29 mouse cellular contexts compared by ENCODE assay signal in the genomic region with DNA sequence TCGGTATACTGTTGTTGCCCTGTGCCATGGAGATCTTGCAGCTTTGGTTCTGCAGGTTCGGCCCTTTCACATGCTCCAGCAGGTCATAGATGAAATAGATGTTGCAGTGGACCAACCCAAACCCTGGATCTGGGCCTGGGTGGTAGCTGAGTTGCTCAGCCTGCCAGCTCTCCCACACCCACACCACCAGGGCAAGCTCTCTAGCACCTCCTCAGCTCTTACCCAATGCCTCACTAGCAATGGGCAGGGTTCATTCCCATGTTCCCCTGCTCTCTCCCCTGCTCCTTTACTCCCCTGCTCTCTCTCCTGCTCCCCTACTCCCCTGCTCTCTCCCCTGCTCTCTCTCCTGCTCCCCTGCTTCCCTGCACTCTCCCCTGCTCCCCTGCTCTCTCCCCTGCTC. TPM values are rescaled to one million over a fixed set of nuclear protein-coding genes. Genes with fewer than 3 reads are reported as not detected.
DNase-seq lines count a peak whose midpoint lies in the region; ATAC-seq lines count a peak whose summit lies in the region.
"Had no signal": no experiment of that assay in that cellular context is flagged by ENCODE, and none has a peak within 500 bp of the region (broad histone marks: within the 10 kb centered on the region; RNA-seq: fewer than 3 reads in every experiment).

No protein-coding gene starts in this region.

- 80% methylated on average over 2 of the region's 2 CpGs for WGBS in heart, embryonic 12.5 days

- no peaks in the 10 kb centered on the region for H3K4me1 ChIP-seq in heart, embryonic 12.5 days (replicated peaks)
- H3K4me1 ChIP-seq: embryonic facial prominence, embryonic 13.5 days; embryonic facial prominence, embryonic 15.5 days; forebrain, embryonic 12.5 days had no signal

- no peaks in the 10 kb centered on the region for H3K36me3 ChIP-seq in heart, embryonic 12.5 days
- H3K36me3 ChIP-seq: embryonic facial prominence, embryonic 13.5 days; embryonic facial prominence, embryonic 15.5 days; G1E had no signal

- H3K27ac ChIP-seq in heart, embryonic 12.5 days (ENCODE audit: poor library complexity, severe bottlenecking): no peak overlapping the region
- H3K27ac ChIP-seq: embryonic facial prominence, embryonic 13.5 days; embryonic facial prominence, embryonic 15.5 days; forebrain, embryonic 10.5 days; forebrain, embryonic 12.5 days had no signal

- H3K4me3 ChIP-seq in heart, embryonic 12.5 days: no peak overlapping the region
- H3K4me3 ChIP-seq: embryonic facial prominence, embryonic 13.5 days; embryonic facial prominence, embryonic 15.5 days; erythroblast, embryonic 14.5 days; forebrain, embryonic 10.5 days; forebrain, embryonic 12.5 days had no signal

- peaks cover 2% of the 10 kb centered on the region; the same call in 1 of the 2 replicates for H3K9me3 ChIP-seq in heart, embryonic 12.5 days (replicated peaks)
- H3K9me3 ChIP-seq: embryonic facial prominence, embryonic 13.5 days; embryonic facial prominence, embryonic 15.5 days; forebrain, embryonic 10.5 days; forebrain, embryonic 12.5 days had no signal

- H3K9ac ChIP-seq in heart, embryonic 12.5 days: no peak overlapping the region
- H3K9ac ChIP-seq: embryonic facial prominence, embryonic 13.5 days; embryonic facial prominence, embryonic 15.5 days; forebrain, embryonic 12.5 days had no signal

- H3K4me2 ChIP-seq in heart, embryonic 12.5 days: no peak overlapping the region
- H3K4me2 ChIP-seq: embryonic facial prominence, embryonic 13.5 days; embryonic facial prominence, embryonic 15.5 days; forebrain, embryonic 12.5 days had no signal

- ATAC-seq in heart, embryonic 12.5 days (ENCODE audit: insufficient number of reproducible peaks, low FRiP score): no peak
- ATAC-seq: activated CD4-positive, CD25-positive, alpha-beta regulatory T cell, adult 4 months; CD4-positive, CD25-positive, alpha-beta regulatory T cell, adult 4 months; forebrain, embryonic 14.5 days; Patski had no signal

- peaks cover 5% of the 10 kb centered on the region; the same call in 1 of the 2 replicates for H3K27me3 ChIP-seq in heart, embryonic 12.5 days (replicated peaks)
- H3K27me3 ChIP-seq: CH12.LX; embryonic facial prominence, embryonic 13.5 days; embryonic facial prominence, embryonic 15.5 days; forebrain, embryonic 12.5 days; Patski had no signal

- DNase-seq in heart, adult 11 months: peak; percentile 40
- peak; percentile 42 for DNase-seq in lung, postnatal 10 days
- DNase-seq in lung, postnatal 25 days (ENCODE audit: low spot score): no peak
- peak; percentile 33 for DNase-seq in adipocyte (ENCODE audit: low spot score)
- peak; percentile 6 to 68 for DNase-seq in lung, postnatal 4 days
- DNase-seq in ovary, postnatal 14 days (ENCODE audit: low spot score): no peak
- DNase-seq: adrenal gland, adult 2 months; adrenal gland, postnatal 10 days; adrenal gland, postnatal 25 days; B cell, adult 2 months; cerebellum, adult 11 months; cerebellum, adult 18-20 months; cerebellum, adult 8-10 months; cerebellum, adult 9-11 months; cerebellum, postnatal 14 days; cerebellum, postnatal 36 days; embryo, embryonic 11 days had no signal

RNA-seq across cellular contexts. Expression of a gene that starts 27.1 kb away (rescaled TPM):
- polyA plus RNA-seq in heart, embryonic 12.5 days (2016; fragmentation: Nextera tagmentation; extraction: Ambion mirVana): 12.4 and 13.5 TPM in 2 replicates

Comparison
In these comparisons a context has a peak if more than half of its experiments do, and no peak if none do; other contexts are left out.
1. DNase-seq: peak in heart, adult 11 months (single experiment), lung, postnatal 10 days (single experiment), adipocyte (single experiment) and lung, postnatal 4 days (2 of 2); none in lung, postnatal 25 days (single experiment) and ovary, postnatal 14 days (single experiment).